ENCODE assay signal across 8 mouse cellular contexts in the genomic region with DNA sequence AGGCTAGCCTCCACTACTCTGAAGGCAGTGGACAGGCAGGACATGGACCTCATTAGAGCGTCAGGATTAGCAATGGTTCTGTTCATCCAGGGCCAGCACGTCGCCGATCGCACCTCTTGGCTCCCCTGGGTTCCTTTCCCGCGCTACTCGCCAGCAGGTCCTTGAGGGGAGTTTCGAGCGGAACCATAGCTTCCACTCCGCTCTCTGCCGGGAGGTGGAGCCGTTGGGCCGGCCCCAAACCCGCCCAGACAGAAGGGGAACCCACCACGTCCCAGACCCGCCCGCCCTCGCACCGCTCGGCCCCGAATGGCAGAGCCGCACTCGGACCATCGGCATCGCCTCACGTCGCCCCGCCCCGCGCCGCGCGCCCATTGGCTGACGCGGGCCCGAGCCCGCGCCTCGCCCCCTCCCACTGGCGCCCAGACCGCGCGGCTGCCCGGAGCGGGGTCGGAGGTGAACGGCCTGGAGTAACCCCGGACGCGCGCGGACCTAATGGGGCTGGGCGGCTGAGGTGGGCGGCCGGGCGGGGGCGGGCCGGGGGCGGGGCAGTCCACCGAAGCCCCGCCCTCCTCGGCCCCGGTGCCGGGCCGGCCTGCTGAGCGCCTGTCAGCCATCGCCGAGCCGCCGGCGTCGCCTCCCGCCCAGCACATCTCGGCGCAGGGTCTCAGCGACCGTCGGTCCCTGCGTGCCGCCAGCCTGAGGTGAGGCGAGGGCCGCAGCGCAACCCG. TPM values are rescaled to one million over a fixed set of nuclear protein-coding genes. Genes with fewer than 3 reads are reported as not detected.
A peak's percentile ranks its signal among the peaks of the same experiment; 100 is the strongest.
DNase-seq lines count a peak whose midpoint lies in the region; ATAC-seq and TF ChIP-seq lines count a peak whose summit lies in the region.

No protein-coding gene starts in this region.

- no peaks in the 10 kb centered on the region for H3K27me3 ChIP-seq in cerebellum, adult 2 months (ENCODE audit: control insufficient read depth, insufficient read depth, low read length)
- H3K27me3 ChIP-seq in forebrain, postnatal 0 days (ENCODE audit: insufficient read depth, low read length) = no peaks in the 10 kb centered on the region
- no peaks in the 10 kb centered on the region for H3K27me3 ChIP-seq in lung, embryonic 14.5 days (ENCODE audit: insufficient read depth, low read length)

- H3K4me2 ChIP-seq in forebrain, postnatal 0 days (ENCODE audit: low read depth) = peak overlapping the region; percentile 75
- peak overlapping the region; percentile 75 for H3K4me2 ChIP-seq in lung, embryonic 14.5 days

- H3K27ac ChIP-seq in cerebellum, adult 2 months (ENCODE audit: insufficient read depth, low read length) = peak overlapping the region; percentile 36
- peak overlapping the region; percentile 90 for H3K27ac ChIP-seq in forebrain, postnatal 0 days (ENCODE audit: low read depth, low read length)
- peak overlapping the region; percentile 88 for H3K27ac ChIP-seq in lung, embryonic 14.5 days (ENCODE audit: low read depth)

- H3K9ac ChIP-seq in forebrain, postnatal 0 days = peak overlapping the region; percentile 78
- H3K9ac ChIP-seq in lung, embryonic 14.5 days = peak overlapping the region; percentile 78

- no peaks in the 10 kb centered on the region for H3K36me3 ChIP-seq in forebrain, postnatal 0 days (ENCODE audit: insufficient read depth)
- H3K36me3 ChIP-seq in lung, embryonic 14.5 days (ENCODE audit: insufficient read depth) = no peaks in the 10 kb centered on the region

- DNase-seq in MEL-GATA-1-ER (ENCODE audit: extremely low read depth, low read depth) = peak; percentile 66
- peak; percentile 94 to 96 for DNase-seq in cerebellum, adult 2 months
- peak; percentile 93 for DNase-seq in forebrain, postnatal 0 days
- DNase-seq in heart, postnatal 4 days = peak; percentile 97
- peak; percentile 91 to 92 for DNase-seq in layer of hippocampus, adult 8-10 months (ENCODE audit: low spot score in 2 of 2)
- peak; percentile 98 for DNase-seq in lung, embryonic 14.5 days
- peak; percentile 96 for DNase-seq in testis, postnatal 14 days (ENCODE audit: low spot score)

- H3K4me1 ChIP-seq in cerebellum, adult 2 months (ENCODE audit: control insufficient read depth, insufficient read depth, low read length) = no peaks in the 10 kb centered on the region; the same call in 1 of the 2 replicates
- H3K4me1 ChIP-seq in forebrain, postnatal 0 days (ENCODE audit: insufficient read depth) = peaks cover 12% of the 10 kb centered on the region
- peaks cover 10% of the 10 kb centered on the region; the same call in 1 of the 2 replicates for H3K4me1 ChIP-seq in lung, embryonic 14.5 days (ENCODE audit: insufficient read depth)

- ATAC-seq in forebrain, postnatal 0 days = peak; percentile 95
- peak; percentile 98 for ATAC-seq in lung, embryonic 14.5 days (ENCODE audit: insufficient read depth)
- ATAC-seq in neutrophil, adult 5-6 weeks (ENCODE audit: extremely low read depth, insufficient number of reproducible peaks, low FRiP score, poor library complexity, severe bottlenecking) = peak; percentile 92

- WGBS in cerebellum, adult 2 months = 0% methylated on average over 77 of the region's 85 CpGs
- WGBS in forebrain, postnatal 0 days = 2% methylated on average over 66 of the region's 85 CpGs
- WGBS in lung, embryonic 14.5 days = under 1% methylated on average over 75 of the region's 85 CpGs

- no peaks in the 10 kb centered on the region for H3K9me3 ChIP-seq in forebrain, postnatal 0 days (ENCODE audit: low read length)
- H3K9me3 ChIP-seq in lung, embryonic 14.5 days (ENCODE audit: low read depth, low read length) = no peaks in the 10 kb centered on the region

- peak; percentile 54; the same call in 1 of the 2 replicates for TF ChIP-seq CTCF in cerebellum, adult 2 months (IDR thresholded peaks at IDR 0.05; ENCODE audit: borderline replicate concordance, insufficient read depth, low read depth, low read length)
- peak; percentile 76 for TF ChIP-seq CTCF in forebrain, postnatal 0 days (IDR thresholded peaks at IDR 0.05; ENCODE audit: low read depth)
- peak; percentile 70 for TF ChIP-seq CTCF in lung, embryonic 14.5 days (IDR thresholded peaks at IDR 0.05; ENCODE audit: low read depth)

- TF ChIP-seq POLR2A in cerebellum, adult 2 months (IDR thresholded peaks at IDR 0.05; ENCODE audit: borderline replicate concordance, insufficient read depth, low read length) = peak; percentile 39; the same call in 1 of the 2 replicates

- peak overlapping the region; percentile 89 for H3K4me3 ChIP-seq in cerebellum, adult 2 months (replicated peaks; ENCODE audit: insufficient read depth, low read depth, low read length)
- peak overlapping the region; percentile 79 for H3K4me3 ChIP-seq in forebrain, postnatal 0 days (ENCODE audit: low read depth, low read length)
- H3K4me3 ChIP-seq in lung, embryonic 14.5 days (ENCODE audit: low read depth, low read length) = peak overlapping the region; percentile 76

RNA-seq across cellular contexts. Expression of a gene that starts 12.1 kb away (rescaled TPM):
- polyA plus RNA-seq in cerebellum, adult 2 months (2012; rRNA removed) = not detected in 2 replicates
- not detected in 2 replicates for total RNA-seq in forebrain, postnatal 0 days (2014; rRNA removed)
- polyA plus RNA-seq in forebrain, postnatal 0 days (2015; fragmentation: Nextera tagmentation; extraction: Ambion mirVana) = not detected in 2 replicates
- total RNA-seq in heart, postnatal 4 days (2021) = not detected
- not detected for total RNA-seq in layer of hippocampus, adult 8-10 months (2022)
- not detected in 2 replicates for polyA plus RNA-seq in lung, embryonic 14.5 days (2014; fragmentation: Nextera tagmentation; extraction: Ambion mirVana)
- total RNA-seq in neutrophil, adult 5-6 weeks (2017) = not detected in 2 replicates

RNA-seq across cellular contexts. Expression of a gene that starts 49.9 kb away (rescaled TPM):
- 27.4 and 29.2 TPM in 2 replicates for polyA plus RNA-seq in cerebellum, adult 2 months (2012; rRNA removed)
- total RNA-seq in forebrain, postnatal 0 days (2014; rRNA removed) = 162 and 200 TPM in 2 replicates
- 14.7 and 16.5 TPM in 2 replicates for polyA plus RNA-seq in forebrain, postnatal 0 days (2015; fragmentation: Nextera tagmentation; extraction: Ambion mirVana)
- 10 to 100 TPM; 25.0 to 28.4 TPM for total RNA-seq in heart, postnatal 4 days (2021)
- total RNA-seq in layer of hippocampus, adult 8-10 months (2022) = 10 to 100 TPM; 80.6 to 87.2 (median 84.2) TPM
- polyA plus RNA-seq in lung, embryonic 14.5 days (2014; fragmentation: Nextera tagmentation; extraction: Ambion mirVana) = 20.5 and 21.2 TPM in 2 replicates
- total RNA-seq in neutrophil, adult 5-6 weeks (2017) = 18.0 and 23.2 TPM in 2 replicates

RNA-seq across cellular contexts. Expression of a gene that starts 50.0 kb away (rescaled TPM):
- polyA plus RNA-seq in cerebellum, adult 2 months (2012; rRNA removed) = 39.2 and 46.6 TPM in 2 replicates
- total RNA-seq in forebrain, postnatal 0 days (2014; rRNA removed) = 24.8 and 26.1 TPM in 2 replicates
- 29.0 and 30.1 TPM in 2 replicates for polyA plus RNA-seq in forebrain, postnatal 0 days (2015; fragmentation: Nextera tagmentation; extraction: Ambion mirVana)
- total RNA-seq in heart, postnatal 4 days (2021) = 10 to 100 TPM; 11.8 to 12.0 TPM
- 10 to 100 TPM; 33.5 to 37.2 (median 36.7) TPM for total RNA-seq in layer of hippocampus, adult 8-10 months (2022)
- polyA plus RNA-seq in lung, embryonic 14.5 days (2014; fragmentation: Nextera tagmentation; extraction: Ambion mirVana) = 35.6 and 36.0 TPM in 2 replicates
- total RNA-seq in neutrophil, adult 5-6 weeks (2017) = 4.2 and 4.4 TPM in 2 replicates

Comparison
In these comparisons a context has a peak if more than half of its experiments do, and no peak if none do; other contexts are left out.
1. Peak in every context shown above with its lines: DNase-seq, ATAC-seq, H3K4me3 ChIP-seq and H3K27ac ChIP-seq.
2. H3K27ac ChIP-seq: peak in every context shown above with its lines; median percentile 90 in forebrain, postnatal 0 days; 88 in lung, embryonic 14.5 days; 36 in cerebellum, adult 2 months.